Mouse (Mus musculus): ENCODE measurements around the gene Trim16.

Trim16 gene

GRCm38 (mm10) chr11:62830387-62830786 lies 10.4 kb downstream of the Trim16 start:
- DNase-seq (ENCODE audit: low spot score), result no peak

GRCm38 (mm10) chr11:62831906-62832305 lies 11.9 kb downstream of the Trim16 start:
- DNase-seq (ENCODE audit: low spot score), result no peak

GRCm38 (mm10) chr11:62844562-62844961 lies 24.5 kb downstream of the Trim16 start:
- no peak for DNase-seq (ENCODE audit: low spot score)

DNA sequence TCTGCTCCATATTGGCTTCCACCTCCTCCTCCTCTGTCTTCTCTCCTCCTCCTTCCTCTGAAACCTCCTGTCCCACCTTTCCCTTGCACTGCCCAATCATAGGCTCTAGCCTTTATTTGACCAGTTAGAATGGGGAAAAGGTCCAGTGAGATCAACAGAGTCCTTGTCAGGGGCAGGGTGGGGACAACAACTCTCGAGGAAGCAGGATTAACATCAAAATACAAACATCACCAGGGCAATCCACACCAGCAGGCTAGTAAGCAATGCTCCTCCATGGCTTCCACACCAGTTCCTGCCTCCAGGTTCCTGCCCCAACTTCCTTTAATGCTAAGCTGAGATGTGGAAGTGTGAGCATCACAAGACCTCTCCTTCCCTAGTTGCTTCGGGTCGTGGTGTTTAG lies 25.7 kb downstream of the Trim16 start:
- no peak for DNase-seq (ENCODE audit: low spot score)

DNA sequence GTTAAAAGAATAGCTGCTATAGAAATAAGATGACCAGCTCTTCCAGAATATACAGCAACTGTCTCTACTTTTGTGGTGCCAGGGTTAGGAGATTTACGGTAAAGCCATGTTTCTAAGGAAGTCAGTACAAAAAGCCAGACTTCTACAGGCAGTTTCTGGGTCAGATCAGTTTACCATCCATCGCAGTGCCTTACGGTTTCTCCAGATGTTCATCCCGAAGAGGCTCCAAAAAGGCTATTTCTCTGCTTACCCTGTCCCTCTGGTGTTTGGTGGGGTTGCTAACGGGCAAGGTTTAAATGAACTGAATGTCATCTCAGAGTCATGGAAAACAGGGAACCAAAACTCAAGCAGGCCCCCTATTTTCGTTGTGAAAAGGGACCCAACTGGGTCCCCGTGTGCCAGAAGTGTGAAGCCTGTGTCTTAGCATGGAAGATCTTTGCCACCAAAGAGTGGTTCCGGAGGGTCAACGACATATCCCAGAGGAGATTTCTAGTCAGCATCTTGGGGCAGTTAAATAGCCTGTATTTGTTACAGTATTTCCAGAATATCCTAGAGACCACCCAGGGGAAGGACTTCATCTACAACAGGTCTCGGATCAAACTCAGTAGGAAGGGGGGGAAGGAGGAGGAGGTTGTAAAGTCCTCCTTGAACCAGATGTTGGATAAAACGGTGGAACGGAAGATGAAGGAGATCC lies 27.1 kb downstream of the Trim16 start, which contains the start of gene Fbxw10:
TSS of gene Fbxw10 (plus strand) at position 109 of the 694 bp plus-strand sequence.
- DNase-seq (ENCODE audit: low spot score), result peak; percentile 41

GRCm38 (mm10) chr11:62847655-62848191 lies 27.7 kb downstream of the Trim16 start:
- no peak for DNase-seq (ENCODE audit: low spot score)

GRCm38 (mm10) chr11:62848301-62848700 lies 28.3 kb downstream of the Trim16 start:
- DNase-seq (ENCODE audit: low spot score), result no peak

DNA sequence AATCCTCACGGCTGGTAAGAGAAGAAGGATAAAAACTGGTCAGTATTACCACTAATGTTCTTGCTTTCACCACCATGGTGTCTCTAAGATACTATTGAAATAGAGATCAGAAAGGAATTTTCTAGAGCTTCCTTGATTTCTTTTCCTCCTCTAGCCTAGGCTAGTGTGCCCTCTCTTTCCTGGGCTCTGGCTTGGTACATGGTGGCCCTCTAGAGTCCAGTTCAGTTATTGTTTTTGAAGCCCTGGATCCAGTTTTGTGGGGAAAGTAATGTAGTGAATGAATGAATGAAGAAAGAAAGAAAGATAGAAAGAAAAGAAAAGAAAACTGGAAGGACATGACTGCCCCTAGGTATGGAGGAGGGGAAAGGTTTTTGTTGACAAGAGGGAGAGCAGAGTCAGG lies 31.2 kb downstream of the Trim16 start:
- no peak for DNase-seq (ENCODE audit: low spot score)

DNA sequence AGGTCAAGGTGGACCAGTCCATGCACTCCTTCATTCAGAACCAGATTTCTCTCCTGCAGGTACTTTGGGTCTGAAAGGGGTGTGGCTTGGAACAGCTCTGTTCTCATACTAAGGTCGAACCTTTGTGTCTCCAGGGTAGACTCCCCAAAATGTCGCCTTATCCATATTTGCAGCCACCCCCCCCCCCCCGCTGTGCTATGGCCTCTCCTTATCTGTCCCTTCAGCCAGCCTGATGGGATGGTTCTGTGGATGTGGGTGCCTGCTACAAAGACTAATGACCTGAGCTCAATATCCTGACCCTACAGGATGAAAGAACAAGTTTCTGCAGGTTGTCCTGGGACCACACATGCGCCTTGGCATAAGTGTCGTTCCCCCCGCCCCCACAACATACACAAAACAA lies 33.3 kb downstream of the Trim16 start:
- DNase-seq (ENCODE audit: low spot score), result no peak

DNA sequence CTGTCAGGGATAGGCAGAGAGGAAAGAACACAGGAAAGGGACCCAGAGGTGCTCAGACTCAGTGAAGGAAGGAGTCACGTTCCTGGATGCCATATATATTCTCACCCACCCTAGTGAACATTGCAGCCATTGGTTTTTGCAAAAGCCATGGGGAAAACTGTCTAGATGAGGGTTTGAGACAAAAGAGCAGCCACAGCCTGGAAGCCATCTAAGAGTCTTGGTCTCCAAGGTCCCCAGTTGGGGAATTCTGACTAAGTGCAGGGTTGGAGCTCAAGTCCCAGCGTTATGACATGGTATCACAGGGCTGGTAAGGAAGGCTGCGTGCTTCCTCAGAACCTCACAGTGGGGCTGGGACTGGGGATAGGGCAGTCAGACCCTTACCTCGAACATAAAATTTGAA lies 45.5 kb downstream of the Trim16 start:
- no peak for DNase-seq (ENCODE audit: low spot score)

- no peak for DNase-seq (ENCODE audit: low spot score)
These were observed 46.7 kb downstream of the Trim16 start for GRCm38 (mm10) chr11:62866685-62867084.

GRCm38 (mm10) chr11:62869201-62869600 lies 49.2 kb downstream of the Trim16 start:
- no peak for DNase-seq (ENCODE audit: low spot score)

DNA sequence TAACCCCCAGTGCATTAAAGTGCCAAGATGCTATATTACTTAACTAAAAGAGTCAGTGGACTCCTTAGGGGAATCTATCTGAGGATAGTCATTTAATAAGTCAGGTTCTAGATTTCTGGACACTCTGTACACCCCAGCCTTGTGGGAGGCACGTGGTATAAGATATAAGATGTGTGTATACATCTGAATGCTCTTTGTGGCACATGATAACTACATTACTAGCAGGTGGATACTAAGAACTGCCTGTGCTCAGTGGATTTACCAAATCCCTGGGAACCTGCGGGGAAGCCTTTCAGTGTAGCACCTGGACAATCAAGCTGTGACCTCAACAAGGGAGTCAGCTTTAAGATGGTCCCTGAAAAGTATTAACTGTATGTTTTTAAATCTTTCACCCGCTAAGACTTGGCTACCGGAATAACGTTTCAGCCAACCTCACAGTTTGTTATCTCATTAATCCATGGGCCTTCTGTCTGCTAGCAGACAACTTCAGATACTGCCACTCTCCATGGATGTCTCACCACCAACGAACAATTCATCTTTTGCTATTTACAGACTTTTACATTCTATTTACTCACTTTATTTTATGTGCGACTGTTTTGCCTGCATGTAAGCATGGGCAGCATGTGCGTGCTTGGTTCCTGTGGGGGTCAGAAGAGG lies 49.8 kb downstream of the Trim16 start:
- DNase-seq (ENCODE audit: low spot score), result no peak

DNA sequence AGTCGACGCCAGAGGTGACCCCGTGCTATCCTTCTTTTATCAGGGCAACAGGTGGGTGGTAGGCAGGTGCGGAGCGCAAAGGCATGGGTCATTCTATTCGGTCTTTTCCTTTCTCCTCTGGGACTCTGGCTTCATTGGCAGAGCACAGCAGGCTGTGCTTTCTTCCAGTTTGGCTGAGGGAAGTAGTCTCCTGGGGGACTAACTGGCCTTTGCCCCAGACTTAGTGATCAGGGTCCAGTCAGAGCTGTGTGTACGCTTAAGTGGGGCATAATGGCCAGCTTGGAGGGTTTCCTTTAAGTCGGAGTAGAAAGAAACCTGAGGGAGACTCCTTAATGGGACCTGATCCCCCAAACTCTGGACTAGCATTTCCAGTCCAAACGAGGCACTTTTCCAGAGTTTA lies 53.4 kb downstream of the Trim16 start:
- no peak for DNase-seq (ENCODE audit: low spot score)

DNA sequence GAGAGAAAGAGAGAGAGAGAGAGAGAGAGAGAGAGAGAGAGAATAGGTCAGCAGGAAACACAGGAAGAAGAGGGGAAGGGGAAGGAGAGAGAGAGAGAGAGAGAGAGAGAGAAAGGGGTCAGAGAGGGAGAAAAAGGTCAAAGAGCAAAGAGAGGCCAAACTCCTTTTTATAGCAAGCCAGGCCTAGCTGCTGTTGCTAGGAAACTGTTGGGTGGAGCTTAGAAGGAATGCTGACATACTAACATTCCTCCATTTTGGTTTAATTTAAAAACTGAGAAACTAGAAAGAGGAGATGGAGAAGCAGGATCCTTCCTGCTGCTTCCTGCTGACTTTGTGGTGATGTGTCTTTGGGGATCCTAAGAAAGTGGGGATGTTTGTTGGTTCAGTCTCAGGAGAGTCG lies 55.7 kb downstream of the Trim16 start:
- no peak for DNase-seq (ENCODE audit: low spot score)

- DNase-seq (ENCODE audit: low spot score), result no peak
These were observed 56.4 kb downstream of the Trim16 start for GRCm38 (mm10) chr11:62876445-62876844.

- DNase-seq (ENCODE audit: low spot score), result no peak
These were observed 57.4 kb downstream of the Trim16 start for GRCm38 (mm10) chr11:62877391-62877790.

DNA sequence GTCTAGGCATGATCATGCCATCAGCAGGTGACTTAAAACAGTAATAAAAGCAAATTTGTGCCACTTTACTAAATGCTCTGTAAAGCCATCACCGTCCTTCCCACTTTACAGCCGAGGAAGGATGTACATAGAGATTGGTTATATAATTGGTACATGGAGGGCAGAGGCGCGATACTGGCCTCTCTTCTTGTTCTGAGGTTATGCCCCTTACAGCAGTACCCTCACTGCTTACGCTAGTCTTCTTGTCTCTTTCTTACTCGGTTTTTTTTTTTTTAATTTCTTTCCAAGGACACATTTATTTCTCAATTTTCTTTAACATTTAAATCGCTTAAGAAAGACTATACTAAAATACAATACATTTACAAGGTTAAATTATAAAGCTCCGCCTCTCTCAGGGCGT lies 58.7 kb downstream of the Trim16 start:
- DNase-seq (ENCODE audit: low spot score), result no peak

DNA sequence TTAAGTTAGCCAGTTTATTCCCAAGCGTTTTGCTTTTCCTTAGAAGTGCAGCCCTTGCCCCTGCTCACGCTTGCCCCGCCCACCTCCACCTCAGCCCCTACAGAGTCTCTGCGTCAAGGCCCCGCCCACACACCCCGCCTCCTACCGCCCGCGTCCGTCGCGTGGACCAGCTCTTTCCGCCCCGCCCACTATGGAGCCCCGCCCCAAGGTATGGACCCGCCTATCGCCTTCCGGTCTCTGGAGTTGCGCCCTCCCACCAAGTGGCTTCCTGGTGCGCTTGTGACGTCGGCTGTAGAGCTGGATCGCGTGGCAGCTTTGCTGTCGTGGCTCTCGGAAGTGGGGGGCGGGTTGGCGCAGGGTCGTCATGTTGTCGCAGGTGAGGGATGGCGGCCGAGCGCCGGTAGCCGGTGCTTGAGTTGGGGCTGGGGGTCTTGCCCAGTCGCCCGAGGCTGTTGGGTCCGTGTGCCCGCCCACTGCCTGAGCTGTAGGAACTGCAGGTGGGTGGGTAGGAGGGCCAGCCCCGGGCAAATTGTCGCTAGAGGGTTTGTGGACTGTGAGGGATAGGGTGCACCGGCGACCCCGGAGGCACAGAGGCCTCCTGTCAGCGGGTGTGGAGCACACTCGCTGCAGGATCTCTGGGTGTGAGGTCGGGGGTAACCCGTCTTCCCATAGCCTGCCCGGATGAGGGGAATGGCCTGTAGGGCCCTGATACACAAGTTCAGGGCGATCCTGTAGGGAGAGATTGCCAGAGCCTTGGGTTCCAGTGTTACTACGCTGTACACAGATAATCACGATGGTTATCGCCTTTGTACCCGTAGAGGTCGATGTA lies 59.4 kb downstream of the Trim16 start, which contains the start of gene Tvp23b:
TSS of gene Tvp23b (plus strand) at position 236 of the 829 bp plus-strand sequence.
- DNase-seq (ENCODE audit: low spot score), result peak; percentile 90

- no peak for DNase-seq (ENCODE audit: low spot score)
These were observed 63.4 kb downstream of the Trim16 start for GRCm38 (mm10) chr11:62883407-62883806.

- DNase-seq (ENCODE audit: low spot score), result no peak
These were observed 65.3 kb downstream of the Trim16 start for GRCm38 (mm10) chr11:62885323-62885722.

- DNase-seq (ENCODE audit: low spot score), result no peak
These were observed 70.8 kb downstream of the Trim16 start for GRCm38 (mm10) chr11:62890796-62891195.

DNA sequence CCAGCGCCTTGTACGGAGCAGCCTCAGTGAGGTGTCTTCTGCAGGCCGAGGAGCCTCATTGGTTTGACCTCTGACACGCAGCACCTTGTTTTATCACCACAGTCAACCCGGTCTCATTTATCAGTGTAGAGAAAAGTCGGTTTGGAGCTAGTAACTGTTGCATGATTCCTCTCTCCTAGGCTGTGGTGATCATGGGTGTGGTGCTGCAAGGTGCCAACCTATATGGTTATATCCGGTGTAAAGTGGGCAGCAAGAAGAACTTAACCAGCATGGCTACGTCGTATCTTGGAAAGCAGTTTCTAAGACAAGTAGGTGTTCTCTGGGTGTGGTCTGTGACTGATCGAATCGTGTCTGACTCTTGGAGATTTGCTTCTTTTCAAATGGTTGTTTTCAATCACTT lies 71.7 kb downstream of the Trim16 start:
- no peak for DNase-seq (ENCODE audit: low spot score)
